Mouse (Mus musculus) cortical plate, adult 2 months (tissue): ENCODE results near the gene Ttll4.

Source experiments
- CTCF ChIP-seq: fragments of 200-500 bp; IDR thresholded peaks from 2 replicates; pipeline ENCODE4 v1.5.1; 2011; ENCODE audit warnings: mild to moderate bottlenecking, control low read depth, low read length; ENCODE audit not compliant: insufficient read depth; ENCODE audit errors: extremely low read depth
- POLR2A ChIP-seq: fragments of 200-500 bp; IDR thresholded peaks from 2 replicates; pipeline ENCODE4 v1.6.1; 2011; ENCODE audit warnings: mild to moderate bottlenecking, low read length, control low read depth; ENCODE audit not compliant: insufficient read depth; ENCODE audit errors: extremely low read depth

DNA sequence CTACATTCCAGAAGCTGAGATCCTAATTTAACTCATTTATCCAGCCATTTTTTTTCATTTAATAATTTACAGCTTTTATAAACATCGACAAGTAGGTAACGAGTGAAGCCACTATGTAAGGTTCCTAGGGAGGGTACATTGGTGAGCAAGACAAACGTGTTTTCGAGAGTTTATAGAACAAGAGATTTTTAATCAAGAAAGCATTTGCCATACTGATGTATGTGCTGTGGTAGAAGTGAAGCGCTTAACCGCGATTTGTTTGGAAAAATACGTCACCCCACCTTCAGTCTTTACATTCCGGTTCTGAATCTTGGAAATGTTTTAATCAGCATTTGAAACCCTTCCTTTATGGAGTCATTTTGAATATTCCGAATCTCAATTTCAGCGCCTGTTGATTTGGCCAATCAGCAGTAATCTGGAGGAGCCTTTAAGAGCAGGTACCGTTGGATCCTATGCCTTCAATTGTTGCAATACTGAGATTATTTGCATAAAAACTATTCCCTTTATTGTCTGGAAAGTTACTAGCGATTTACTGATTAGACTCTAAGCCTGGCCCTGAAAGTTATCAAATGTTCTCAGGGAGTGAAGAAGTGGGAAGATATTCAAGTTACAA is 814 bp downstream of the Ttll4 start:
- TF ChIP-seq POLR2A (no peak), CTCF (no peak)
